Mouse (Mus musculus) testis, adult 2 months (tissue): ENCODE data around the gene Gm10720. TPM values are rescaled to one million over a fixed set of nuclear protein-coding genes. Genes with fewer than 3 reads are reported as not detected.
"Not testable (repeated sequence)": the region's sequence is repeated elsewhere in the genome, so short reads cannot be mapped to it uniquely, and the experiment has no call there.

Experiments
- H3K27ac ChIP-seq: fragments of 200-500 bp; 2 replicates; pipeline ENCODE4 v1.5.1; 2012; ENCODE audit warnings: low read depth, low read length; ENCODE audit not compliant: control insufficient read depth, insufficient read depth
- H3K27me3 ChIP-seq: fragments of 200-500 bp; 2 replicates; pipeline ENCODE4 v1.6.1; 2012; ENCODE audit warnings: mild to moderate bottlenecking, low read length, moderate library complexity; ENCODE audit not compliant: control insufficient read depth, insufficient read depth
- H3K36me3 ChIP-seq: fragments of 200-500 bp; 2 replicates; pipeline ENCODE4 v1.6.1; 2012; ENCODE audit warnings: mild to moderate bottlenecking, low read length; ENCODE audit not compliant: control insufficient read depth, insufficient read depth
- H3K4me1 ChIP-seq: fragments of 200-500 bp; 2 replicates; pipeline ENCODE4 v1.6.1; 2012; ENCODE audit warnings: low read length; ENCODE audit not compliant: control insufficient read depth, insufficient read depth
- H3K4me3 ChIP-seq: fragments of 200-500 bp; 2 replicates; pipeline ENCODE4 v1.5.1; 2012; ENCODE audit warnings: low read depth, mild to moderate bottlenecking, low read length, moderate library complexity, mixed read lengths; ENCODE audit not compliant: control insufficient read depth
- polyA plus RNA-seq: library from polyadenylated mRNA; depleted of rRNA; stranded (reverse); fragments of >200 nt; gene quantifications from 2 replicates; pipeline ENCODE4 v1.2.3, GENCODE M21; 2012; rRNA removed

The Gm10720 gene
- not detected in 2 replicates for polyA plus RNA-seq

GRCm38 (mm10) chr9:3015354-3015753, at the start of gene Gm10720:
Gene Gm10720 (plus strand): TSS chr9:3015654.
- not testable (repeated sequence) for H3K4me1 ChIP-seq, H3K4me3 ChIP-seq, H3K36me3 ChIP-seq, H3K27ac ChIP-seq, H3K27me3 ChIP-seq

- not testable (repeated sequence) for H3K27me3 ChIP-seq, H3K27ac ChIP-seq, H3K4me3 ChIP-seq, H3K36me3 ChIP-seq, H3K4me1 ChIP-seq
These were observed 14.9 kb upstream of the Gm10720 start, which contains the start of gene Gm10722 for GRCm38 (mm10) chr9:3000445-3000972. Gene Gm10722 (plus strand): TSS chr9:3000922.

DNA sequence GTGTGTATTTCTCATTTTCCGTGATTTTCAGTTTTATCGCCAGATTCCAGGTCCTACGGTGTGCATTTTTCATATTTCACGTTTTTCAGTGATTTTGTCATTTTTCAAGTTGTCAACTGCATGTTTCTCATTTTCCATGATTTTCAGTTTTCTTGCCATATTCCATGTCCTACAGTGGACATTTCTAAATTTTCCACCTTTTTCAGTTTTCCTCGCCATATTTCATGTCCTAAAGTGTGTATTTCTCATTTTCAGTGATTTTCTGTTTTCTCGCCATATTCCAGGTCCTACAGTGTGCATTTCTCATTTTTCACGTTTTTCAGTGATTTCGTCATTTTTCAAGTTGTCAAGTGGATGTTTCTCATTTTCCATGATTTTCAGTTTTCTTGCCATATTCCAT, 14.4 kb upstream of the Gm10720 start:
- not testable (repeated sequence) for H3K4me1 ChIP-seq, H3K27ac ChIP-seq, H3K36me3 ChIP-seq, H3K27me3 ChIP-seq, H3K4me3 ChIP-seq

GRCm38 (mm10) chr9:3001948-3002659, 13.3 kb upstream of the Gm10720 start:
- H3K36me3 ChIP-seq, H3K27ac ChIP-seq, H3K27me3 ChIP-seq, H3K4me1 ChIP-seq, H3K4me3 ChIP-seq: not testable (repeated sequence)

- not testable (repeated sequence) for H3K4me1 ChIP-seq, H3K27me3 ChIP-seq, H3K36me3 ChIP-seq, H3K27ac ChIP-seq, H3K4me3 ChIP-seq
These were observed 12.6 kb upstream of the Gm10720 start, which contains the start of gene Gm11168 for GRCm38 (mm10) chr9:3002794-3003396. Gene Gm11168 (plus strand): TSS chr9:3003346.

GRCm38 (mm10) chr9:3006179-3006578, 9.3 kb upstream of the Gm10720 start:
- not testable (repeated sequence) for H3K27ac ChIP-seq, H3K4me3 ChIP-seq, H3K4me1 ChIP-seq, H3K36me3 ChIP-seq, H3K27me3 ChIP-seq

DNA sequence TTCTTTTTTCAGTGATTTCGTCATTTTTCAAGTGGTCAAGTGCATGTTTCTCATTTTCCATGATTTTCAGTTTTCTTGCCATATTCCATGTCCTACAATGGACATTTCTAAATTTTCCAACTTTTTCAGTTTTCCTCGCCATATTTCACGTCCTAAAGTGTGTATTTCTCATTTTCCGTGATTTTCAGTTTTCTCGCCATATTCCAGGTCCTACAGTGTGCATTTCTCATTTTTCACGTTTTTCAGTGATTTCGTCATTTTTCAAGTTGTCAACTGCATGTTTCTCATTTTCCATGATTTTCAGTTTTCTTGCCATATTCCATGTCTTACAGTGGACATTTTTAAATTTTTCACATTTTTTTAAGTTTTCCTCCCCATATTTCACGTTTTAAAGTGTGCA, 8.8 kb upstream of the Gm10720 start:
- H3K4me1 ChIP-seq, H3K27me3 ChIP-seq, H3K4me3 ChIP-seq, H3K36me3 ChIP-seq, H3K27ac ChIP-seq: not testable (repeated sequence)

DNA sequence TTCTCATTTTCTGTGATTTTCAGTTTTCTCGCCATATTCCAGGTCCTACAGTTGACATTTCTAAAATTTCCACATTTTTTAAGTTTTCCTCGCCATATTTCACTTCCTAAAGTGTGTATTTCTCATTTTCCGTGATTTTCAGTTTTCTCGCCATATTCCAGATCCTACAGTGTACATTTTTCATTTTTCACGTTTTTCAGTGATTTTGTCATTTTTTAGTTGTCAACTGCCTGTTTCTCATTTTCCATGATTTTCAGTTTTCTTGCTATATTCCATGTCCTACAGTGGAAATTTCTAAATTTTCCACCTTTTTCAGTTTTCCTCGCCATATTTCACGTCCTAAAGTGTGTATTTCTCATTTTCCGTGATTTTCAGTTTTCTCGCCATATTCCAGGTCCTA, 8.2 kb upstream of the Gm10720 start:
- H3K4me3 ChIP-seq, H3K27me3 ChIP-seq, H3K27ac ChIP-seq, H3K36me3 ChIP-seq, H3K4me1 ChIP-seq: not testable (repeated sequence)

DNA sequence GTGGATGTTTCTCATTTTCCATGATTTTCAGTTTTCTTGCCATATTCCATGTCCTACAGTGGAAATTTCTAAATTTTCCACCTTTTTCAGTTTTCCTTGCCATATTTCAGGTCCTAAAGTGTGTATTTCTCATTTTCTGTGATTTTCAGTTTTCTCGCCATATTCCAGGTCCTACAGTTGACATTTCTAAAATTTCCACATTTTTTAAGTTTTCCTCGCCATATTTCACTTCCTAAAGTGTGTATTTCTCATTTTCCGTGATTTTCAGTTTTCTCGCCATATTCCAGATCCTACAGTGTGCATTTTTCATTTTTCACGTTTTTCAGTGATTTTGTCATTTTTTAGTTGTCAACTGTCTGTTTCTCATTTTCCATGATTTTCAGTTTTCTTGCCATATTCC, 6.1 kb upstream of the Gm10720 start:
- not testable (repeated sequence) for H3K4me1 ChIP-seq, H3K27ac ChIP-seq, H3K36me3 ChIP-seq, H3K4me3 ChIP-seq, H3K27me3 ChIP-seq

DNA sequence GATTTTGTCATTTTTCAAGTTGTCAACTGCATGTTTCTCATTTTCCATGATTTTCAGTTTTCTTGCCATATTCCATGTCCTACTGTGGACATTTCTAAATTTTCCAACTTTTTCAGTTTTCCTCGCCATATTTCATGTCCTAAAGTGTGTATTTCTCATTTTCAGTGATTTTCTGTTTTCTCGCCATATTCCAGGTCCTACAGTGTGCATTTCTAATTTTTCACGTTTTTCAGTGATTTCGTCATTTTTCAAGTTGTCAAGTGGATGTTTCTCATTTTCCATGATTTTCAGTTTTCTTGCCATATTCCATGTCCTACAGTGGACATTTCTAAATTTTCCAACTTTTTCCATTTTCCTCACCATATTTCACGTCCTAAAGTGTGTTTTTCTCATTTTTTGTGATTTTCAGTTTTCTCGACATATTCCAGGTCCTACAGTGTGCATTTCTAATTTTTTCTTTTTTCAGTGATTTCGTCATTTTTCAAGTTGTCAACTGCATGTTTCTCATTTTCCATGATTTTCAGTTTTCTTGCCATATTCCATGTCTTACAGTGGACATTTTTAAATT, 3.3 kb upstream of the Gm10720 start:
- H3K27ac ChIP-seq, H3K4me1 ChIP-seq, H3K36me3 ChIP-seq, H3K27me3 ChIP-seq, H3K4me3 ChIP-seq: not testable (repeated sequence)

DNA sequence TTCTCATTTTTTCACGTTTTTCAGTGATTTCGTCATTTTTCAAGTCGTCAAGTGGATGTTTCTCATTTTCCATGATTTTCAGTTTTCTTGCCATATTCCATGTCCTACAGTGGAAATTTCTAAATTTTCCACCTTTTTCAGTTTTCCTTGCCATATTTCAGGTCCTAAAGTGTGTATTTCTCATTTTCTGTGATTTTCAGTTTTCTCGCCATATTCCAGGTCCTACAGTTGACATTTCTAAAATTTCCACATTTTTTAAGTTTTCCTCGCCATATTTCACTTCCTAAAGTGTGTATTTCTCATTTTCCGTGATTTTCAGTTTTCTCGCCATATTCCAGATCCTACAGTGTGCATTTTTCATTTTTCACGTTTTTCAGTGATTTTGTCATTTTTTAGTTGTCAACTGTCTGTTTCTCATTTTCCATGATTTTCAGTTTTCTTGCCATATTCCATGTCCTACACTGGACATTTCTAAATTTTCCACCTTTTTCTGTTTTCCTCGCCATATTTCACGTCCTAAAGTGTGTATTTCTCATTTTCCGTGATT, 2.6 kb upstream of the Gm10720 start, which contains the start of gene Gm10721:
Gene Gm10721, plus strand, starts transcription at position 408 of the 547 bp plus-strand sequence.
- H3K27ac ChIP-seq, H3K4me3 ChIP-seq, H3K27me3 ChIP-seq: not testable (repeated sequence)

More for the DNA sequence above, 2.6 kb upstream of the Gm10720 start, which contains the start of gene Gm10721:
- not testable (repeated sequence) for H3K36me3 ChIP-seq, H3K4me1 ChIP-seq
